ENCODE assay signal across 8 mouse cellular contexts in genomic region chrX:153237920-153238504, GRCm38 (mm10). TPM values are rescaled to one million over a fixed set of nuclear protein-coding genes. Genes with fewer than 3 reads are reported as not detected.
DNase-seq lines count a peak whose midpoint lies in the region; ATAC-seq and TF ChIP-seq lines count a peak whose summit lies in the region.

No protein-coding gene starts in this region.

- H3ac ChIP-seq in C2C12 (ENCODE audit: control insufficient read depth, insufficient read length, low read depth) = peak overlapping the region; percentile 30

- H3K36me3 ChIP-seq in C2C12 (ENCODE audit: control insufficient read depth, insufficient read depth) = no peaks in the 10 kb centered on the region
- H3K36me3 ChIP-seq in embryonic facial prominence, embryonic 11.5 days (replicated peaks; ENCODE audit: control insufficient read depth, insufficient read depth, low read depth, low read length) = no peaks in the 10 kb centered on the region
- no peaks in the 10 kb centered on the region for H3K36me3 ChIP-seq in heart, postnatal 0 days (replicated peaks; ENCODE audit: control insufficient read depth, insufficient read depth, low read length)
- no peaks in the 10 kb centered on the region for H3K36me3 ChIP-seq in liver, postnatal 0 days (replicated peaks; ENCODE audit: insufficient read depth, low read length)

- TF ChIP-seq CTCF in C2C12 (IDR thresholded peaks at IDR 0.05; ENCODE audit: control insufficient read depth, insufficient read depth, insufficient read length) = no peak
- no peak for TF ChIP-seq CTCF in heart, postnatal 0 days (IDR thresholded peaks at IDR 0.05; ENCODE audit: low read depth)
- no peak for TF ChIP-seq CTCF in liver, postnatal 0 days (IDR thresholded peaks at IDR 0.05; ENCODE audit: low read depth)
- no peak for TF ChIP-seq CTCF in olfactory bulb, adult 2 months (IDR thresholded peaks at IDR 0.05; ENCODE audit: insufficient read depth, low read depth, low read length)

- ATAC-seq in embryonic facial prominence, embryonic 11.5 days (replicated peaks; ENCODE audit: insufficient number of reproducible peaks, low FRiP score, low TSS enrichment, low read depth) = peak; percentile 90
- no peak; the same call in 1 of the 2 replicates for ATAC-seq in heart, postnatal 0 days (ENCODE audit: insufficient read depth, low read depth)
- peak; percentile 80 for ATAC-seq in liver, postnatal 0 days

- TF ChIP-seq EP300 in heart, postnatal 0 days (IDR thresholded peaks at IDR 0.05; ENCODE audit: low read depth) = no peak
- no peak for TF ChIP-seq EP300 in liver, postnatal 0 days (IDR thresholded peaks at IDR 0.05; ENCODE audit: low read depth)

- H3K4me3 ChIP-seq in C2C12 (ENCODE audit: insufficient read depth, poor library complexity, severe bottlenecking) = no peak overlapping the region
- H3K4me3 ChIP-seq in embryonic facial prominence, embryonic 11.5 days (ENCODE audit: low read depth, low read length) = peak overlapping the region; percentile 35
- H3K4me3 ChIP-seq in heart, postnatal 0 days (ENCODE audit: low read depth, low read length) = peak overlapping the region; percentile 61
- H3K4me3 ChIP-seq in liver, postnatal 0 days (ENCODE audit: low read depth, low read length) = peak overlapping the region; percentile 48
- peak overlapping the region; percentile 68 for H3K4me3 ChIP-seq in olfactory bulb, adult 2 months (ENCODE audit: insufficient read depth, low read depth, low read length)

- no peak overlapping the region for H3K27ac ChIP-seq in embryonic facial prominence, embryonic 11.5 days (replicated peaks; ENCODE audit: low read depth, low read length)
- no peak overlapping the region for H3K27ac ChIP-seq in heart, postnatal 0 days (ENCODE audit: low read depth)
- H3K27ac ChIP-seq in liver, postnatal 0 days (ENCODE audit: low read depth) = no peak overlapping the region
- no peak overlapping the region; the same call in 1 of the 2 replicates for H3K27ac ChIP-seq in olfactory bulb, adult 2 months (ENCODE audit: insufficient read depth, low read depth, low read length)

- H3K79me2 ChIP-seq in C2C12 (ENCODE audit: control insufficient read depth, insufficient read depth) = no peaks in the 10 kb centered on the region

- H3K9me3 ChIP-seq in embryonic facial prominence, embryonic 11.5 days (replicated peaks; ENCODE audit: control insufficient read depth, low read length) = no peaks in the 10 kb centered on the region
- no peaks in the 10 kb centered on the region for H3K9me3 ChIP-seq in heart, postnatal 0 days (replicated peaks; ENCODE audit: control insufficient read depth, low read length)
- no peaks in the 10 kb centered on the region for H3K9me3 ChIP-seq in liver, postnatal 0 days (ENCODE audit: low read length)

- peak overlapping the region; percentile 22 for H3K9ac ChIP-seq in embryonic facial prominence, embryonic 11.5 days (replicated peaks; ENCODE audit: low read length)
- peak overlapping the region; percentile 33; the same call in 1 of the 2 replicates for H3K9ac ChIP-seq in heart, postnatal 0 days (replicated peaks; ENCODE audit: low read depth, low read length)
- H3K9ac ChIP-seq in liver, postnatal 0 days (replicated peaks) = no peak overlapping the region; the same call in 1 of the 2 replicates

- H3K4me2 ChIP-seq in embryonic facial prominence, embryonic 11.5 days (ENCODE audit: low read depth, low read length) = peak overlapping the region; percentile 36
- peak overlapping the region; percentile 77 for H3K4me2 ChIP-seq in heart, postnatal 0 days (ENCODE audit: low read depth, low read length)
- H3K4me2 ChIP-seq in liver, postnatal 0 days (ENCODE audit: low read depth, low read length) = peak overlapping the region; percentile 79

- no peaks in the 10 kb centered on the region for H3K79me3 ChIP-seq in C2C12 (ENCODE audit: low read depth)

- no peaks in the 10 kb centered on the region for H3K4me1 ChIP-seq in embryonic facial prominence, embryonic 11.5 days (ENCODE audit: control insufficient read depth, insufficient read depth, low read length)
- H3K4me1 ChIP-seq in heart, postnatal 0 days (ENCODE audit: control insufficient read depth, insufficient read depth) = no peaks in the 10 kb centered on the region
- H3K4me1 ChIP-seq in liver, postnatal 0 days (ENCODE audit: insufficient read depth) = no peaks in the 10 kb centered on the region; the same call in 1 of the 2 replicates
- peaks cover 2% of the 10 kb centered on the region; the same call in 1 of the 2 replicates for H3K4me1 ChIP-seq in olfactory bulb, adult 2 months (ENCODE audit: control insufficient read depth, insufficient read depth, low read length)

- H3K27me3 ChIP-seq in C2C12 (ENCODE audit: control insufficient read depth, insufficient read depth, insufficient read length) = no peaks in the 10 kb centered on the region
- H3K27me3 ChIP-seq in embryonic facial prominence, embryonic 11.5 days (ENCODE audit: control insufficient read depth, insufficient read depth, low read length) = no peaks in the 10 kb centered on the region
- no peaks in the 10 kb centered on the region for H3K27me3 ChIP-seq in heart, postnatal 0 days (ENCODE audit: control insufficient read depth, insufficient read depth, low read length)
- no peaks in the 10 kb centered on the region for H3K27me3 ChIP-seq in liver, postnatal 0 days (ENCODE audit: insufficient read depth, low read length)

- TF ChIP-seq POLR2A in olfactory bulb, adult 2 months (IDR thresholded peaks at IDR 0.05; ENCODE audit: insufficient read depth, low read depth, low read length) = no peak

- WGBS in embryonic facial prominence, embryonic 11.5 days = 22% methylated on average over 22 of the region's 23 CpGs
- WGBS in heart, postnatal 0 days = 18% methylated on average over 23 of the region's 23 CpGs
- 24% methylated on average over 18 of the region's 23 CpGs for WGBS in liver, postnatal 0 days (ENCODE audit: insufficient replicate concordance)
- WGBS in olfactory bulb, adult 2 months = 15% methylated on average over 23 of the region's 23 CpGs

- DNase-seq in adrenal gland, postnatal 14 days = peak; percentile 21
- DNase-seq in embryonic facial prominence, embryonic 11.5 days (ENCODE audit: low spot score) = peak; percentile 44
- DNase-seq in heart, postnatal 0 days (ENCODE audit: low spot score) = peak; percentile 17
- peak; percentile 16 to 45 for DNase-seq in kidney, postnatal 4 days
- DNase-seq in liver, postnatal 0 days = peak; percentile 28
- no peak for DNase-seq in T-cell, adult 2 months (ENCODE audit: low spot score)

TF ChIP-seq in C2C12, 6 proteins besides CTCF, POLR2A, EP300 and RAD21:
- no peak for TF ChIP-seq USF1 (IDR thresholded peaks at IDR 0.05; ENCODE audit: low read depth)
- no peak for TF ChIP-seq CEBPB (IDR thresholded peaks at IDR 0.05; ENCODE audit: low read depth)
- no peak for TF ChIP-seq MYOD1 (IDR thresholded peaks at IDR 0.05; ENCODE audit: control insufficient read depth, insufficient read length, low read depth)
- no peak for TF ChIP-seq FOSL1 (IDR thresholded peaks at IDR 0.05; ENCODE audit: insufficient read depth, low read length, poor library complexity, severe bottlenecking)
- TF ChIP-seq MYOG (IDR thresholded peaks at IDR 0.05; ENCODE audit: control insufficient read depth, extremely low read depth, insufficient read length) = no peak
- no peak for TF ChIP-seq MAX (IDR thresholded peaks at IDR 0.05)
TF ChIP-seq in C2C12: peak in this region for 0.

RNA-seq across cellular contexts. Expression of gene Klf8, which starts 0.7 kb away (rescaled TPM):
- 0.06 TPM for polyA plus RNA-seq in C2C12 (2012; fragmentation: generic; extraction: Trizol)
- 0.41 and 1.2 TPM in 2 replicates for total RNA-seq in adrenal gland, postnatal 14 days (2021)
- polyA plus RNA-seq in embryonic facial prominence, embryonic 11.5 days (2014; fragmentation: Nextera tagmentation; extraction: Ambion mirVana) = 1.9 TPM in 2 replicates
- 0.04 and 0.31 TPM in 2 replicates for total RNA-seq in heart, postnatal 0 days (2014; rRNA removed; ENCODE audit: low replicate concordance)
- polyA plus RNA-seq in heart, postnatal 0 days (2015; fragmentation: Nextera tagmentation; extraction: Ambion mirVana) = 0.27 and 0.29 TPM in 2 replicates
- polyA plus RNA-seq in liver, postnatal 0 days (2015; fragmentation: Nextera tagmentation; extraction: Ambion mirVana) = 0.02 and 0.07 TPM in 2 replicates
- polyA plus RNA-seq in olfactory bulb, adult 2 months (2012; ENCODE audit: insufficient read depth, insufficient read length, low replicate concordance, missing spikeins) = not detected in 2 replicates
